ENCODE assay signal across 53 mouse cellular contexts in the genomic region with DNA sequence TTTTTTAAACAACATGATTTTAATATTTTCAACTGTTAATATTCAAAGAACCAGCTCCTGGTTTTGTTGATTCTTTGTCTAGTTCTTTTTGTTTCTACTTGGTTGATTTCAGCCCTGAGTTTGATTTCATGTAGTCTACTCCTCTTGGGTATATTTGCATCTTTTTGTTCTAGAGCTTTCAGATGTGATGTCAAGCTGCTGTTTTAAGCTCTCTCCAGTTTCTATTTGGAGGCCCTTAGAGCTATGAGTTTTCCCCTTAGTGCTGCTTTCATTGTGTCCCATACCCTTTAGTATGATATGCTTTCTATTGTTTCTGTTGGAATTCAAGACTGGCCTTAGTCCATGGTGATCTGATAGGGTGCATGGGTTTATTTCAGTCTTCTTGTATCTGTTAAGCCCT. TPM values are rescaled to one million over a fixed set of nuclear protein-coding genes. Genes with fewer than 3 reads are reported as not detected.
"Had no signal": no experiment of that assay in that cellular context is flagged by ENCODE, and none has a peak within 500 bp of the region (broad histone marks: within the 10 kb centered on the region; RNA-seq: fewer than 3 reads in every experiment).

No protein-coding gene starts in this region.

- H3K4me3 ChIP-seq: heart, embryonic 10.5 days; heart, embryonic 12.5 days; heart, embryonic 13.5 days; heart, embryonic 15.5 days; hindbrain, embryonic 10.5 days; hindbrain, embryonic 12.5 days; hindbrain, embryonic 13.5 days; hindbrain, embryonic 15.5 days; intestine, embryonic 15.5 days; kidney, embryonic 15.5 days; layer of hippocampus, adult 2 months; left cerebral cortex, adult 2 months had no signal

- H3K9ac ChIP-seq: heart, embryonic 12.5 days; heart, embryonic 13.5 days; heart, embryonic 15.5 days; hindbrain, embryonic 12.5 days; hindbrain, embryonic 13.5 days; hindbrain, embryonic 14.5 days; hindbrain, embryonic 15.5 days; intestine, embryonic 15.5 days; kidney, embryonic 15.5 days had no signal

- H3K4me1 ChIP-seq: heart, embryonic 10.5 days; heart, embryonic 12.5 days; heart, embryonic 13.5 days; heart, embryonic 15.5 days; hindbrain, embryonic 10.5 days; hindbrain, embryonic 12.5 days; hindbrain, embryonic 13.5 days; hindbrain, embryonic 15.5 days; intestine, embryonic 15.5 days; kidney, embryonic 15.5 days had no signal

- H3K36me3 ChIP-seq: heart, embryonic 10.5 days; heart, embryonic 12.5 days; heart, embryonic 13.5 days; heart, embryonic 15.5 days; hindbrain, embryonic 10.5 days; hindbrain, embryonic 12.5 days; hindbrain, embryonic 13.5 days; hindbrain, embryonic 15.5 days; intestine, embryonic 15.5 days; kidney, embryonic 15.5 days had no signal

- H3K27ac ChIP-seq: heart, embryonic 10.5 days; heart, embryonic 13.5 days; heart, embryonic 15.5 days; hindbrain, embryonic 10.5 days; hindbrain, embryonic 12.5 days; hindbrain, embryonic 13.5 days; hindbrain, embryonic 14.5 days; hindbrain, embryonic 15.5 days; hindbrain, postnatal 0 days; intestine, embryonic 15.5 days; kidney, embryonic 15.5 days; kidney, postnatal 0 days; layer of hippocampus, adult 2 months; left cerebral cortex, adult 2 months had no signal

- H3K4me2 ChIP-seq: heart, embryonic 11.5 days; heart, embryonic 12.5 days; heart, embryonic 13.5 days; heart, embryonic 15.5 days; hindbrain, embryonic 12.5 days; hindbrain, embryonic 13.5 days; hindbrain, embryonic 14.5 days; hindbrain, embryonic 15.5 days; intestine, embryonic 15.5 days; kidney, embryonic 15.5 days had no signal

- DNase-seq: heart, postnatal 10 days; heart, postnatal 14 days; heart, postnatal 36 days; heart, postnatal 4 days; kidney, adult 11 months; kidney, adult 18-20 months; kidney, adult 2 months; kidney, adult 8-10 months; kidney, adult 9 months; kidney, postnatal 10 days; kidney, postnatal 14 days; kidney, postnatal 25 days; kidney, postnatal 36 days; kidney, postnatal 4 days; layer of hippocampus, adult 9-11 months; layer of hippocampus, postnatal 36 days had no signal

- H3K9me3 ChIP-seq: heart, embryonic 10.5 days; heart, embryonic 12.5 days; heart, embryonic 13.5 days; heart, embryonic 15.5 days; hindbrain, embryonic 10.5 days; hindbrain, embryonic 12.5 days; hindbrain, embryonic 13.5 days; hindbrain, embryonic 15.5 days; intestine, embryonic 15.5 days; kidney, embryonic 15.5 days had no signal

- H3K27me3 ChIP-seq: heart, embryonic 12.5 days; heart, embryonic 13.5 days; heart, embryonic 15.5 days; hindbrain, embryonic 12.5 days; hindbrain, embryonic 13.5 days; hindbrain, embryonic 15.5 days; intestine, embryonic 15.5 days; kidney, embryonic 15.5 days had no signal

RNA-seq across cellular contexts. Expression of a gene that starts 4.3 kb away (rescaled TPM):
- total RNA-seq: heart, postnatal 10 days; heart, postnatal 14 days; heart, postnatal 25 days; heart, postnatal 36 days; heart, postnatal 4 days; hematopoietic stem cell, adult 5-6 weeks; hindbrain, postnatal 0 days; layer of hippocampus, adult 18-20 months; layer of hippocampus, adult 2 months; layer of hippocampus, adult 8-10 months; layer of hippocampus, postnatal 10 days; layer of hippocampus, postnatal 14 days; layer of hippocampus, postnatal 25 days; layer of hippocampus, postnatal 36 days; left cerebral cortex, adult 18-20 months; left cerebral cortex, adult 2 months; left cerebral cortex, adult 8-10 months had no signal
- polyA plus RNA-seq: heart, embryonic 10.5 days; heart, embryonic 11.5 days; heart, embryonic 12.5 days; heart, embryonic 13.5 days; heart, embryonic 14.5 days; heart, embryonic 15.5 days; heart, embryonic 16.5 days; heart, postnatal 0 days; hindbrain, embryonic 10.5 days; hindbrain, embryonic 11.5 days; hindbrain, embryonic 12.5 days; hindbrain, embryonic 13.5 days; hindbrain, embryonic 14.5 days; hindbrain, embryonic 15.5 days; hindbrain, embryonic 16.5 days; hindbrain, postnatal 0 days; inflammation-experienced regulatory T-cells, adult 6 months; intestine, embryonic 14.5 days; intestine, embryonic 15.5 days; intestine, embryonic 16.5 days; intestine, postnatal 0 days; kidney, adult 2 months; kidney, embryonic 14.5 days; kidney, embryonic 15.5 days; kidney, embryonic 16.5 days; kidney, postnatal 0 days; large intestine, adult 2 months had no signal

RNA-seq across cellular contexts. Expression of a gene that starts 6.1 kb away (rescaled TPM):
- total RNA-seq: heart, postnatal 10 days; heart, postnatal 14 days; heart, postnatal 25 days; heart, postnatal 36 days; heart, postnatal 4 days; hematopoietic stem cell, adult 5-6 weeks; hindbrain, postnatal 0 days; layer of hippocampus, adult 18-20 months; layer of hippocampus, adult 2 months; layer of hippocampus, adult 8-10 months; layer of hippocampus, postnatal 10 days; layer of hippocampus, postnatal 14 days; layer of hippocampus, postnatal 25 days; layer of hippocampus, postnatal 36 days; left cerebral cortex, adult 18-20 months; left cerebral cortex, adult 2 months; left cerebral cortex, adult 8-10 months had no signal
- polyA plus RNA-seq: heart, embryonic 10.5 days; heart, embryonic 11.5 days; heart, embryonic 12.5 days; heart, embryonic 13.5 days; heart, embryonic 14.5 days; heart, embryonic 15.5 days; heart, embryonic 16.5 days; heart, postnatal 0 days; hindbrain, embryonic 10.5 days; hindbrain, embryonic 11.5 days; hindbrain, embryonic 12.5 days; hindbrain, embryonic 13.5 days; hindbrain, embryonic 14.5 days; hindbrain, embryonic 15.5 days; hindbrain, embryonic 16.5 days; hindbrain, postnatal 0 days; inflammation-experienced regulatory T-cells, adult 6 months; intestine, embryonic 14.5 days; intestine, embryonic 15.5 days; intestine, embryonic 16.5 days; intestine, postnatal 0 days; kidney, adult 2 months; kidney, embryonic 14.5 days; kidney, embryonic 15.5 days; kidney, embryonic 16.5 days; kidney, postnatal 0 days; large intestine, adult 2 months had no signal

RNA-seq across cellular contexts. Expression of a gene that starts 18.0 kb away (rescaled TPM):
- total RNA-seq: heart, postnatal 10 days; heart, postnatal 14 days; heart, postnatal 25 days; heart, postnatal 36 days; heart, postnatal 4 days; hematopoietic stem cell, adult 5-6 weeks; hindbrain, postnatal 0 days; layer of hippocampus, adult 18-20 months; layer of hippocampus, adult 2 months; layer of hippocampus, adult 8-10 months; layer of hippocampus, postnatal 10 days; layer of hippocampus, postnatal 14 days; layer of hippocampus, postnatal 25 days; layer of hippocampus, postnatal 36 days; left cerebral cortex, adult 18-20 months; left cerebral cortex, adult 2 months; left cerebral cortex, adult 8-10 months had no signal
- polyA plus RNA-seq: heart, embryonic 10.5 days; heart, embryonic 11.5 days; heart, embryonic 12.5 days; heart, embryonic 13.5 days; heart, embryonic 14.5 days; heart, embryonic 15.5 days; heart, embryonic 16.5 days; heart, postnatal 0 days; hindbrain, embryonic 10.5 days; hindbrain, embryonic 11.5 days; hindbrain, embryonic 12.5 days; hindbrain, embryonic 13.5 days; hindbrain, embryonic 14.5 days; hindbrain, embryonic 15.5 days; hindbrain, embryonic 16.5 days; hindbrain, postnatal 0 days; inflammation-experienced regulatory T-cells, adult 6 months; intestine, embryonic 14.5 days; intestine, embryonic 15.5 days; intestine, embryonic 16.5 days; intestine, postnatal 0 days; kidney, adult 2 months; kidney, embryonic 14.5 days; kidney, embryonic 15.5 days; kidney, embryonic 16.5 days; kidney, postnatal 0 days; large intestine, adult 2 months had no signal

RNA-seq across cellular contexts. Expression of a gene that starts 31.6 kb away (rescaled TPM):
- total RNA-seq: heart, postnatal 10 days; heart, postnatal 14 days; heart, postnatal 25 days; heart, postnatal 36 days; heart, postnatal 4 days; hematopoietic stem cell, adult 5-6 weeks; hindbrain, postnatal 0 days; layer of hippocampus, adult 18-20 months; layer of hippocampus, adult 2 months; layer of hippocampus, adult 8-10 months; layer of hippocampus, postnatal 10 days; layer of hippocampus, postnatal 14 days; layer of hippocampus, postnatal 25 days; layer of hippocampus, postnatal 36 days; left cerebral cortex, adult 18-20 months; left cerebral cortex, adult 2 months; left cerebral cortex, adult 8-10 months had no signal
- polyA plus RNA-seq: heart, embryonic 10.5 days; heart, embryonic 11.5 days; heart, embryonic 12.5 days; heart, embryonic 13.5 days; heart, embryonic 14.5 days; heart, embryonic 15.5 days; heart, embryonic 16.5 days; heart, postnatal 0 days; hindbrain, embryonic 10.5 days; hindbrain, embryonic 11.5 days; hindbrain, embryonic 12.5 days; hindbrain, embryonic 13.5 days; hindbrain, embryonic 14.5 days; hindbrain, embryonic 15.5 days; hindbrain, embryonic 16.5 days; hindbrain, postnatal 0 days; inflammation-experienced regulatory T-cells, adult 6 months; intestine, embryonic 14.5 days; intestine, embryonic 15.5 days; intestine, embryonic 16.5 days; intestine, postnatal 0 days; kidney, adult 2 months; kidney, embryonic 14.5 days; kidney, embryonic 15.5 days; kidney, embryonic 16.5 days; kidney, postnatal 0 days; large intestine, adult 2 months had no signal

RNA-seq across cellular contexts. Expression of a gene that starts 38.1 kb away (rescaled TPM):
- total RNA-seq: heart, postnatal 10 days; heart, postnatal 14 days; heart, postnatal 25 days; heart, postnatal 36 days; heart, postnatal 4 days; hematopoietic stem cell, adult 5-6 weeks; hindbrain, postnatal 0 days; layer of hippocampus, adult 18-20 months; layer of hippocampus, adult 2 months; layer of hippocampus, adult 8-10 months; layer of hippocampus, postnatal 10 days; layer of hippocampus, postnatal 14 days; layer of hippocampus, postnatal 25 days; layer of hippocampus, postnatal 36 days; left cerebral cortex, adult 18-20 months; left cerebral cortex, adult 2 months; left cerebral cortex, adult 8-10 months had no signal
- polyA plus RNA-seq: heart, embryonic 10.5 days; heart, embryonic 11.5 days; heart, embryonic 12.5 days; heart, embryonic 13.5 days; heart, embryonic 14.5 days; heart, embryonic 15.5 days; heart, embryonic 16.5 days; heart, postnatal 0 days; hindbrain, embryonic 10.5 days; hindbrain, embryonic 11.5 days; hindbrain, embryonic 12.5 days; hindbrain, embryonic 13.5 days; hindbrain, embryonic 14.5 days; hindbrain, embryonic 15.5 days; hindbrain, embryonic 16.5 days; hindbrain, postnatal 0 days; inflammation-experienced regulatory T-cells, adult 6 months; intestine, embryonic 14.5 days; intestine, embryonic 15.5 days; intestine, embryonic 16.5 days; intestine, postnatal 0 days; kidney, adult 2 months; kidney, embryonic 14.5 days; kidney, embryonic 15.5 days; kidney, embryonic 16.5 days; kidney, postnatal 0 days; large intestine, adult 2 months had no signal
